Mouse (Mus musculus) gastrocnemius, adult 2 months (tissue): ENCODE data around the gene Sdc1. TPM values are rescaled to one million over a fixed set of nuclear protein-coding genes. Genes with fewer than 3 reads are reported as not detected.

Source experiments
- DNase-seq: peaks from one replicate; pipeline ENCODE4 v3.0.0; 2022
- H3K27ac ChIP-seq: fragments of 200-600 bp; 2 replicates; pipeline ENCODE4 v1.8.1; 2022; ENCODE audit warnings: mild to moderate bottlenecking
- H3K4me3 ChIP-seq: fragments of 200-600 bp; 2 replicates; pipeline ENCODE4 v1.8.1; 2022; ENCODE audit warnings: mild to moderate bottlenecking, moderate library complexity
- CTCF ChIP-seq: fragments of 200-600 bp; IDR thresholded peaks from 2 replicates; pipeline ENCODE4 v1.8.1; 2022; ENCODE audit warnings: antibody characterized with exemption, mild to moderate bottlenecking, moderate library complexity
- intact Hi-C: fragments of 180-260 bp; cut with DNase I; formaldehyde crosslinking; loops from one replicate; pipeline ENCODE4 v1.15.1; 2025
- total RNA-seq, 2 experiments: library from RNA; stranded (reverse); gene quantifications; 2 replicates each; pipeline ENCODE4 v1.2.3; 2021

Sdc1 gene
- total RNA-seq, 2 experiments from 2014 or later, result 1.9 to 2.7 TPM

DNA sequence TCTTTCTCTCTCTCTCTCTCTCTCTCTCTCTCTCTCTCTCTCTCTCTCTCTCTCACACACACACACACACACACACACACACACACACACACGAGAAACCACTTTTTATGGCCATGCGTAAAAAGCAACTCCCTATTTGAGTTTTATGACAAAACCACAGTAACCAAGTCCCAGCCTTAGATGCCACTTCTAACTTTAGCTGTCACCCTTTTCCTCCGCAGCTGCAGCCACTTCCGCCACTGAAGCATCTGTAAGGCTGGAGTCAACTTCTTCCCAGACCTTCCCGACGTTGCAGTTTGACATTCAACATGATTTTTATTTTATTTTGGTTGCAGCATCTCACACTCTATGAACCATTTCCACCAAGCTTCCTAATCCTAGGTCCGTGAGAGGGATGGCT lies 71.6 kb downstream of the Sdc1 start:
- no peak for DNase-seq
- TF ChIP-seq CTCF, result no peak
- Histone ChIP-seq H3K27ac (no peak overlapping the region), H3K4me3 (no peak overlapping the region)
- intact Hi-C loops, result no loop called here

Other genes with a start within 250 kb of the Sdc1 start
- not detected for gene Slc7a15, start 172.3 kb upstream of the Sdc1 start, total RNA-seq
- 10 to 100 TPM; 83.1 to 83.6 TPM for gene Pum2, start 97.2 kb upstream of the Sdc1 start, total RNA-seq
- gene Laptm4a, start 150.3 kb downstream of the Sdc1 start, total RNA-seq, result 100 to 1,000 TPM; 195 to 263 TPM
- gene Matn3, start 176.6 kb downstream of the Sdc1 start, total RNA-seq, result under 1 TPM in 1 of 2 experiments, not detected in 1; 0.36 TPM
- 10 to 100 TPM in 1 of 2 experiments, 1 to 10 TPM in 1; 8.8 to 11.8 TPM for gene Wdr35, start 202.6 kb downstream of the Sdc1 start, total RNA-seq